Mouse (Mus musculus) forebrain, embryonic 15.5 days (tissue): Measurements from ENCODE around the gene Myl6. TPM values are rescaled to one million over a fixed set of nuclear protein-coding genes. Genes with fewer than 3 reads are reported as not detected.
A peak's percentile ranks its signal among the peaks of the same experiment; 100 is the strongest.
"Not testable (repeated sequence)": the region's sequence is repeated elsewhere in the genome, so short reads cannot be mapped to it uniquely, and the experiment has no call there.

ENCODE experiments used
- ATAC-seq: fragments of 200-750 bp; cut with Nextera tagmentation; replicated peaks from 2 replicates; pipeline ENCODE4 v1.8.0; 2017; ENCODE audit warnings: mild to moderate bottlenecking, moderate TSS enrichment, moderate library complexity
- H3K27ac ChIP-seq: fragments of 300-500 bp; sonication (generic); replicated peaks from 2 replicates; pipeline ENCODE4 v1.5.1; 2015; ENCODE audit warnings: mild to moderate bottlenecking, inconsistent platforms
- H3K27me3 ChIP-seq: fragments of 300-500 bp; sonication (generic); 2 replicates; pipeline ENCODE4 v1.6.1; 2015; ENCODE audit warnings: inconsistent platforms
- H3K36me3 ChIP-seq: fragments of 300-500 bp; sonication (generic); 2 replicates; pipeline ENCODE4 v1.6.1; 2015; ENCODE audit warnings: mild to moderate bottlenecking, inconsistent platforms
- H3K4me1 ChIP-seq: fragments of 300-500 bp; sonication (generic); 2 replicates; pipeline ENCODE4 v1.6.1; 2015; ENCODE audit warnings: inconsistent platforms
- H3K4me2 ChIP-seq: fragments of 300-500 bp; sonication (generic); replicated peaks from 2 replicates; pipeline ENCODE4 v1.6.1; 2015; ENCODE audit warnings: mild to moderate bottlenecking, inconsistent platforms
- H3K4me3 ChIP-seq: fragments of 300-500 bp; sonication (generic); 2 replicates; pipeline ENCODE4 v1.5.1; 2015; ENCODE audit warnings: mild to moderate bottlenecking, inconsistent platforms
- H3K9ac ChIP-seq: fragments of 300-500 bp; sonication (generic); replicated peaks from 2 replicates; pipeline ENCODE4 v1.6.1; 2015; ENCODE audit warnings: mild to moderate bottlenecking, inconsistent platforms
- H3K9me3 ChIP-seq: fragments of 300-500 bp; sonication (generic); 2 replicates; pipeline ENCODE4 v1.6.1; 2016; ENCODE audit warnings: inconsistent platforms
- WGBS: fragments of 180-500 bp; shearing (Covaris S2); methylation state at CpG from one replicate; pipeline ENCODE4 v1.1.7; 2015; ENCODE audit warnings: mixed read lengths; 5-methylcytosine and 5-hydroxymethylcytosine counted together
- polyA plus RNA-seq: library from polyadenylated mRNA; unstranded; fragments of >200 nt; fragmentation: Nextera tagmentation; extraction: Ambion mirVana; gene quantifications from 2 replicates; pipeline ENCODE4 v1.2.1, GENCODE M21; 2015

The Myl6 gene
- polyA plus RNA-seq, 1 experiment from 2014 or later, result 682 TPM

DNA sequence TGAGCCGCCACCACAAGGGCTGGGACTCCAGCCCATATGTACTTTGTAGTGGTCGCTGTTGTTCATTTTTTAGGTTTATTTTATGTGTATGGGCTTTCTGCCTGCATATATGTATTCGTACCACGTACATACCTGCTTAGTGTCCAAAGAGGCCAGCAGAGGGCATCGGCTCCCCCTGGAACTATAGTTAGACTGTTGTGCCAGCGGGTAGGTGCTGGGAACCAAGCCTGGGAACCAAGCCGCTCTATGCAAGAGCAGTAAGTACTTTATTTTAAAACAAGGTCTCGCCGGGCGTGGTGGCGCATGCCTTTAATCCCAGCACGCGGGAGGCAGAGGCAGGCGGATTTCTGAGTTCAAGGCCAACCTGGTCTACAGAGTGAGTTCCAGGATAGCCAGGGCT lies 12.0 kb upstream of the Myl6 start:
- H3K4me3 ChIP-seq, result no peak overlapping the region
- H3K4me2 ChIP-seq, result no peak overlapping the region
- H3K27me3 ChIP-seq, result no peaks in the 10 kb centered on the region
- no peaks in the 10 kb centered on the region for H3K9me3 ChIP-seq
- H3K9ac ChIP-seq, result no peak overlapping the region
- no peaks in the 10 kb centered on the region for H3K4me1 ChIP-seq
- H3K36me3 ChIP-seq, result no peaks in the 10 kb centered on the region
- no peak overlapping the region for H3K27ac ChIP-seq
- ATAC-seq, result no peak
- 92% methylated on average over 14 of the region's 14 CpGs for WGBS

DNA sequence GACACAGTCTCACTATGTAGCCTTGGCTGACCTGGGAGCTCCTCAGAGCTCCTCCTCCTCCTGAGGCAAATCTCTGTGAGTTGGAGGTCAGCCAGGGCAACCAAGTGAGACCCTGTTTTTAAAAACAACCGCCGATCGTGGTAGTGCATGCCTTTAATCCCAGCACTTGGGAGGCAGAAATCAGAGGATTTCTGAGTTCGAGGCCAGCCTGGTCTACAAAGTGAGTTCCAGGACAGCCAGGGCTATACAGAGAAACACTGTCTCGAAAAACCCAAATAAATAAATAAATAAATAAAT lies 11.4 kb upstream of the Myl6 start:
- H3K4me1 ChIP-seq, ATAC-seq, H3K4me2 ChIP-seq, H3K36me3 ChIP-seq, H3K27me3 ChIP-seq, H3K9ac ChIP-seq, H3K4me3 ChIP-seq, H3K27ac ChIP-seq, H3K9me3 ChIP-seq: not testable (repeated sequence)
- WGBS, result 87% methylated on average over 5 of the region's 5 CpGs

DNA sequence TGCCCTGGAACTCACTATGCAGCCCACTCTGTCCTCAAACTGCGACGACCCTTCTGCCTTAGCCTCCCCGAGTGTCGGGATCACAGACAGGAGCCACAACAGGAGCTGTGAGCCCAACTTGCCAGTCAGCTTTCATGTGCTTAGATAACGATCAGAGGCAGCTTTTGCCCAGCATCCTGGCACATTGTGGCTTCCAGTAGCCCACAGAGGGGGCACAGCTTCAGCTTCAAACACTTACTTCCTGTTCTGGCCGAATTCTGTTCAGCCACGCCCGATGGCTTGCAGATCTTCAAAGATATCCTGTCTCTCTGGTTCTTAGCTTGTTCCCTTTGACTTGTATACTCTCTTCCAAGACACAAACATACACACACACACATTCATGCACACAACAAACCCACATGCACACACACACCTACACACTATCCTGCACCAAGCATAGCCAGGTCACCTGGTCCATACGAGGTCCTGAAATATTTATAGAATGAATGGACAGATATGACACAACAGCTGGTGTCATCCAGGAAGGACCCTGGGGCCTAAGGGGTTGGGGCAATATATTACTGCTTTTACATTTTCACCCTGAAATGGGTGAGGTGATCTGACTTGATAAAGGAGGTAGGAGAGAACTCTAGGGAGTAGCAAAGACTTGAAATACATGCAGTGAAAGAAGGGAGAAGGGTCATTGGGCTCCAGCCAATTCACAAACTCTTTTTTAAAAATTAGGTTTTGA lies 10.9 kb upstream of the Myl6 start:
- WGBS, result 79% methylated on average over 9 of the region's 9 CpGs
- Histone ChIP-seq H3K27me3 (no peaks in the 10 kb centered on the region), H3K4me2 (no peak overlapping the region), H3K9ac (no peak overlapping the region), H3K4me3 (no peak overlapping the region), H3K27ac (no peak overlapping the region), H3K9me3 (no peaks in the 10 kb centered on the region), H3K36me3 (no peaks in the 10 kb centered on the region), H3K4me1 (no peaks in the 10 kb centered on the region)
- no peak for ATAC-seq

DNA sequence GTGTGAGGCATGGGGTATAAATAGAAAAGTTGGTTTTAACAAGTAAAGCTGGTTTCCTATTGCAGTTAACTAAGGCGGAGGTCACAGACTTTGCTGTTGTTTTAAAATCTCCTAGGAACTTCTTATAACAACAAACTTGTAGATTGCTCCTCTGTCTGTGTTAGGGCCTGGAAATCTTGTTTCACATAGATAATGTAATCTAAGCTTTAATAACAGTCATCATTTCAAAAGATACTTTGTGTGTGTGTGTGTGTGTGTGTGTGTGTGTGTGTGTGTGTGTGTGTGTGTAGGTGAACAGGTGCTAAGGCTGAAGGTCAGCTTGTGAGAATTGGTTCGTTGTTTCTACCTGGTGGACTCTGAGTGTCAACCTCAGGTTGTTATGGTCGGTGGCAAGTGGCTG lies 10.1 kb upstream of the Myl6 start:
- Histone ChIP-seq H3K4me2 (no peak overlapping the region), H3K9ac (no peak overlapping the region), H3K27ac (no peak overlapping the region), H3K27me3 (no peaks in the 10 kb centered on the region), H3K9me3 (no peaks in the 10 kb centered on the region), H3K4me1 (peaks cover 6% of the 10 kb centered on the region), H3K36me3 (no peaks in the 10 kb centered on the region), H3K4me3 (no peak overlapping the region)
- 88% methylated on average over 3 of the region's 3 CpGs for WGBS
- no peak for ATAC-seq

DNA sequence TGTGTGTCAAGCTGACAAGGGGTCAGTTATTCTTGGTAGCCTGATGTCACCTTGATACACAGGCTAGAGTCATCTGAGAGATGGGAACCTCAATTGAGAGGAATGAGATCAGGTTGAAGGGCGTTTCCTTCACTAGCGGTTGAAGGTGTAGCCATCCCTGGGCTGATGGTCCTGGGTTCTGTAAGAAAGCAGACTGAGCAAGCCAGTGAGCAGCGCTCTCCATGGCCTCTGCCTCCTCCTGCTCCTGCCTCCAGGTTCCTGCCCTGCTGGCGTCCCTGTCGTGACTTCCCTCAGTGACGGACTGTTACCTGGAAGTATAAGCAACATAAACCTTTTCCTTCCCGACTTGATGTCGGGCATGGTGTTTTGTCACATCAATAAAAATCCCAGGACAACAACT lies 9.6 kb upstream of the Myl6 start:
- H3K4me1 ChIP-seq, result peaks cover 6% of the 10 kb centered on the region
- H3K27me3 ChIP-seq, result no peaks in the 10 kb centered on the region
- no peak overlapping the region for H3K4me3 ChIP-seq
- H3K36me3 ChIP-seq, result no peaks in the 10 kb centered on the region
- H3K4me2 ChIP-seq, result no peak overlapping the region
- H3K9ac ChIP-seq, result no peak overlapping the region
- 78% methylated on average over 8 of the region's 8 CpGs for WGBS
- H3K9me3 ChIP-seq, result no peaks in the 10 kb centered on the region
- ATAC-seq, result no peak
- H3K27ac ChIP-seq, result no peak overlapping the region

DNA sequence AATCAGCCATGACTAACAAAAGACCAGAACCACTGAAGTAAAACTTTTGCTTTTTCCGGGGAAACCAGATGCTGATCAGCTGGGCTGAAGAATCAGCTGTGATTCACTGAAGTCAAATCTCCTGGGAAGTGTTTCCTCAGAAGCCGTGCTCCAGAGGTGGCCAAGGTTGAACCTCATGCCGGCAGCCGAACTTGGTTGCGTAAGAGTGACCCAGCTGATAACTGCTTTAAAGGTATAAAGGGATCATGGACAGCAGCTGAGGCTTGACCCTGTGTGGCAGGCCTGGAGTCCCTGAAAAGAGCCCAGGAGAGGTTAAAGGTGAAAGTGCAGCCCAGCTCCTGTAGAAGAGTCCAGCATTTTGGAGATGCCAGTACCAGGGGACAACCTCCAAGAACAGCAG lies 8.4 kb upstream of the Myl6 start:
- Histone ChIP-seq H3K9me3 (no peaks in the 10 kb centered on the region), H3K27ac (no peak overlapping the region), H3K36me3 (no peaks in the 10 kb centered on the region), H3K4me1 (peaks cover 15% of the 10 kb centered on the region), H3K4me3 (no peak overlapping the region), H3K4me2 (no peak overlapping the region), H3K27me3 (no peaks in the 10 kb centered on the region), H3K9ac (0 out of 2 replicates have a peak overlapping the region, but pooled peaks have one; percentile 8)
- 84% methylated on average over 5 of the region's 5 CpGs for WGBS
- ATAC-seq, result no peak

DNA sequence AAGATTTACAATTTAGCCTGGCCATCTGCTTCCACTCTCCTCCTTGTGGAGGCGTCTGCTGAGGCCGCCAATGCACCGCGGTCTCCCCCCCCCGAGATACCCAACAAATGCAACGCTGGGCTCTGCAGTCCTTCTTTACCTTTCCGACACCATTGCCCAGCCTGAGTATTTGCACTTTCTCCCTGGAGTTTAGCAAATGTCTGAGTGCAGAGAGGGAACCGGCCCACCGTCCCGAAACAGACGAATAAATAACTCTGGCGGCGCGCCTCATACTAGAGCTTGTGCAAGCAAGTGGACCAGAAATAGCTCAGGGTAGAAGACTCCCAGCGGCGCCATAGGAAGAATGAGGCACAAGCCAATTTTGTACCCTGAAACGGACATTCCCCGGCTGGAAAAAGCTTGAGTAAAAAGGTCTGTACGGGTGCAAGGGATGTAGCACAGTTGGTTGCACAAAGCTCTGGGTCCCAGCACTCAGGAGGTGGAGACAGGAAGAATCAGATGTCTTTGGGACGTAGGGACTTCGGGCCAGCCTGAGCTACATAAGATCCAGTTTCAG lies 5.2 kb upstream of the Myl6 start:
- Histone ChIP-seq H3K9me3 (no peaks in the 10 kb centered on the region), H3K4me2 (peak overlapping the region; percentile 75), H3K36me3 (no peaks in the 10 kb centered on the region), H3K27me3 (no peaks in the 10 kb centered on the region), H3K4me1 (peaks cover 27% of the 10 kb centered on the region), H3K4me3 (peak overlapping the region; percentile 82), H3K27ac (peak overlapping the region; percentile 79), H3K9ac (peak overlapping the region; percentile 55)
- peak; percentile 17 for ATAC-seq
- WGBS, result 2% methylated on average over 21 of the region's 21 CpGs

DNA sequence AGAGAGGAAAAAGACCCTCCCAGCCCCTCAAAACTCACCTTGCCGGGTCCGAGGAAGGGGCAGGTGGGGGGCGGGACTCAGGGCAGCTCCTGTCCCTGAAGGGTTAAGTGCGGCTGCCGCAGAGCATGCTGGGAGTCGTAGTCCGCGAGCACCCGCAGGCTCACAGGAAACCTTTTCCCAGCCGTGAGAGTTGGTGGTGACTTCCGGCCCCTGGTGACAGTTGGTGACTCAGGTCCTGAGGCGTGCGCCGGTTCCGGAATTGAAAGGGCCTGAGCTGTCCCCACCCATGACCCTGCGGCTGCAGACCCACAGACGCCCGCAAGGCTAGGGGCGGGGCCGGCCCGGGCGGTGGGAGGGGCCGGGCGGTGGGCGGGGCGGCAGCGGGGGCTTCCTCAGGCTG lies 4.6 kb upstream of the Myl6 start, which contains the start of gene Myl6b:
TSS of gene Myl6b (minus strand) at position 96 of the 400 bp plus-strand sequence.
- Histone ChIP-seq H3K9ac (peak within 1 kb of the TSS; percentile 55), H3K9me3 (no peaks in the 10 kb centered on the region), H3K27ac (peak within 1 kb of the TSS; percentile 79), H3K27me3 (no peaks in the 10 kb centered on the region), H3K4me1 (peaks cover 27% of the 10 kb centered on the region), H3K36me3 (no peaks in the 10 kb centered on the region), H3K4me2 (peak within 1 kb of the TSS; percentile 75), H3K4me3 (peak within 1 kb of the TSS; percentile 82)
- under 1% methylated on average over 27 of the region's 27 CpGs for WGBS
- ATAC-seq, result peak; percentile 69

DNA sequence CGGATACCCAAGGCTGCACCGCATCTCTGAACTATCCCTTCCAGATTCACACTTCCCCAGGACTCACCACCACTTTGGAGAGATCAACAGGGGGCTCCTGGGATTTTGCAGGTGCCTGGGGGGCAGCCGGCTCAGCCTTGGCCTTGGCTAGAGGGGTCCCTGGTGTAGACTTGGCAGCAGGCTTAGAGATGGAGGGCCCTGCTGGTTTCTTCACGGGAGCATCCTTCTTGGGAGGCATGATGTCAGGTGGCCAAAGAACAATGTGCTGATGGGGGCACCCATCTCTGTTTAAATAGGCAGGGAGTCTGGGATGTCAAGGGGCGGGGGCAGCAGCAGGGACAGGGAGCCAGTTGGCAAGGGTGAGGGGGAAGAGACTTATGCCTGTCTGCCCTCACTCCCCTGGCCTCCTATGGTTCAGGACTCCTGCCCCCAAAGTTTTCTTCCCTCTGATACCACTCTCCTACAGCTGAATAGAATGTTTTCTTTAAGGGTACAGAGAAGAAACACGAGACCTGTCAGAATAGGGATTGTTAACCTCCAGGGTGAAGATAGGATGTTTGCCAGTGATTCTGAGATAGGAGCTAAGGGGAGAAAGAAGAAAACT lies 3.3 kb upstream of the Myl6 start:
- no peaks in the 10 kb centered on the region for H3K27me3 ChIP-seq
- no peak overlapping the region for H3K4me2 ChIP-seq
- no peak overlapping the region for H3K27ac ChIP-seq
- H3K4me1 ChIP-seq, result peaks cover 34% of the 10 kb centered on the region
- H3K4me3 ChIP-seq, result no peak overlapping the region
- no peaks in the 10 kb centered on the region for H3K9me3 ChIP-seq
- ATAC-seq, result no peak
- 45% methylated on average over 6 of the region's 6 CpGs for WGBS
- no peak overlapping the region for H3K9ac ChIP-seq
- no peaks in the 10 kb centered on the region for H3K36me3 ChIP-seq

DNA sequence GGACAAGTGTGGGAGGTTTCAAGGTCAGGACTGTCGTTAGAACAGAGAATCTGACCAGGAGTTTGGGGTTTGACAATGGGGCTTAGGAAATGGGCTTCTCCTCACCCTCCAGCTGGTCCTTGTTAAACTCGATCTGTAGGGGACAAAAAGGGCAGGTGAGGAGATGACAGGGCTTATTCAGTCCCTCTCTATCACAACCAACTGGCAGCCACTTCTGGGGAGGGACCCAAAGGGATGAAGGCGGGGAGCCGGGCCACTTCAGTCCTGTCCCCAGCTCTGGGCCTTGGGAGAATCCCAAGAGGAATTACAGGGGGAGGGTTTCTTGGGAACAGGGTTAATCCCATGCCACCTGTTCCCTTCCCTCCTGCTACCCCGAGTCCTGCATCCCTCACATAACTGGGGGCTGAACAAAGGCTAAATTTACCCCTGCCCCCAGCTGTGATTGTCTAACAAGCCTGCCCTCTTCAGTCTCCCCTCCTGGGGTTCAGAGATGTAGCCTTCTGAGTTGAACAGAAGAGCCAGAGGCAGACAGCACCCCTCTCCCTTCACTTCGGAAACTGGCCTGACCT lies 2.6 kb upstream of the Myl6 start:
- no peaks in the 10 kb centered on the region for H3K27me3 ChIP-seq
- peaks cover 41% of the 10 kb centered on the region for H3K4me1 ChIP-seq
- no peak for ATAC-seq
- H3K9ac ChIP-seq, result no peak overlapping the region
- H3K4me2 ChIP-seq, result no peak overlapping the region
- H3K9me3 ChIP-seq, result no peaks in the 10 kb centered on the region
- H3K4me3 ChIP-seq, result no peak overlapping the region
- H3K27ac ChIP-seq, result no peak overlapping the region
- 23% methylated on average over 6 of the region's 6 CpGs for WGBS
- H3K36me3 ChIP-seq, result 0 out of 2 replicates have a peak, but pooled peaks cover 3% of the 10 kb centered on the region

DNA sequence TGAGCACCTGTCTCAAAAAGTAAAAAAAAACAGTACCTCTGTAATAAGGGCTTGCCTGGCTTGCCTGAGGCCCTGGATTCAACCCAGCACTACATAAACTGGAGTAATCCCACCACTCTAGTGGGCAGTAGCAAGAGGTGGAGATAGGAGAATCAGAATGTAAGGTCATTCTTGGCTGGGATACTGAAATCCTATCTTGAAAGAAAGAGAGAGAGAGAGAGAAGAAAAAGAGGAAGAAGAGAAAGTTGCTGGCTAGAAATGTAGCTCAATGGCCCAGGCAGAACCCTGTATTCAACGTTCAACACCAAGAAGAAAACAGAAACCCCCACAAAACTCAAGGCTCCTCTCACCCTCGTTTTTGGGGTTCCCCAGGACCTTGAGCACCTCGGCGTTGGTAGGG lies 2.0 kb upstream of the Myl6 start:
- H3K4me1 ChIP-seq, result peaks cover 48% of the 10 kb centered on the region
- no peak overlapping the region for H3K4me2 ChIP-seq
- H3K9ac ChIP-seq, result no peak overlapping the region
- H3K27ac ChIP-seq, result no peak overlapping the region
- H3K36me3 ChIP-seq, result 0 out of 2 replicates have a peak, but pooled peaks cover 10% of the 10 kb centered on the region
- H3K27me3 ChIP-seq, result no peaks in the 10 kb centered on the region
- WGBS, result 77% methylated on average over 4 of the region's 4 CpGs
- no peak overlapping the region for H3K4me3 ChIP-seq
- H3K9me3 ChIP-seq, result no peaks in the 10 kb centered on the region
- ATAC-seq, result no peak

DNA sequence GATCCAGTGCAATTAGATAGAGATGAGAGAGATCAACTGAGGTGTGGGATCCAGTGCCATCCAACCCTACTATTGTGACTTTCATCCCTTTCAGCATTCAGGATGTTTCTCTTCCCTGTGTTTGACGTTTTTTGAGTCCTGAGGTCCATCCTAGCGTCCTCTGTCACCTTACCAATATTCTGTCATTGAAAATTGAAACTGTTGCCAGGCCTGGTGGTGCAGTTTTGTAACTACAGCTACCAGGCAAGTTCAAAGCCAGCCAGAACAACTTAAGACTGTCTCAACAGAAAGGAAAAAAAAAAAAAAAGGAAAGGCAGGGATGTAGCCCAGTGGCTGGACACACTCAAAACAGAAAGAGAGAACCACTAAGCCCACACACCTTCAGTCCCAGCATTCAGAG lies 1.3 kb upstream of the Myl6 start:
- H3K4me1 ChIP-seq, result peaks cover 50% of the 10 kb centered on the region
- peaks cover 15% of the 10 kb centered on the region for H3K36me3 ChIP-seq
- WGBS, result 82% methylated on average over 2 of the region's 2 CpGs
- H3K4me3 ChIP-seq, result peak overlapping the region; percentile 74; the same call in 1 of the 2 replicates
- no peak overlapping the region for H3K27ac ChIP-seq
- no peak overlapping the region for H3K4me2 ChIP-seq
- H3K9ac ChIP-seq, result no peak overlapping the region
- no peaks in the 10 kb centered on the region for H3K9me3 ChIP-seq
- no peaks in the 10 kb centered on the region for H3K27me3 ChIP-seq
- no peak for ATAC-seq
